Mouse (Mus musculus) forebrain, embryonic 16.5 days (tissue): Measurements from ENCODE around the gene Prrg4. TPM values are rescaled to one million over a fixed set of nuclear protein-coding genes. Genes with fewer than 3 reads are reported as not detected.
"Not testable (repeated sequence)": the region's sequence is repeated elsewhere in the genome, so short reads cannot be mapped to it uniquely, and the experiment has no call there.

Source experiments
- ATAC-seq: fragments of 200-750 bp; cut with Nextera tagmentation; 2 replicates; pipeline ENCODE4 v1.8.0; 2017; ENCODE audit warnings: mild to moderate bottlenecking, moderate library complexity
- H3K27ac ChIP-seq: fragments of 300-500 bp; sonication (generic); 2 replicates; pipeline ENCODE4 v1.5.1; 2014; ENCODE audit warnings: low read length, control low read depth
- H3K27me3 ChIP-seq: fragments of 300-500 bp; sonication (generic); replicated peaks from 2 replicates; pipeline ENCODE4 v1.6.1; 2014; ENCODE audit warnings: low read length; ENCODE audit not compliant: control insufficient read depth, insufficient read depth
- H3K36me3 ChIP-seq: fragments of 300-500 bp; sonication (generic); 2 replicates; pipeline ENCODE4 v1.6.1; 2014; ENCODE audit not compliant: control insufficient read depth, insufficient read depth
- H3K4me1 ChIP-seq: fragments of 300-500 bp; sonication (generic); replicated peaks from 2 replicates; pipeline ENCODE4 v1.6.1; 2014; ENCODE audit warnings: low read length; ENCODE audit not compliant: control insufficient read depth, insufficient read depth
- H3K4me2 ChIP-seq: fragments of 300-500 bp; sonication (generic); 2 replicates; pipeline ENCODE4 v1.6.1; 2014; ENCODE audit warnings: mild to moderate bottlenecking, low read length, control low read depth
- H3K4me3 ChIP-seq: fragments of 300-500 bp; sonication (generic); replicated peaks from 2 replicates; pipeline ENCODE4 v1.5.1; 2014; ENCODE audit warnings: mild to moderate bottlenecking, low read length, control low read depth
- H3K9ac ChIP-seq: fragments of 300-500 bp; sonication (generic); replicated peaks from 2 replicates; pipeline ENCODE4 v1.6.1; 2014; ENCODE audit warnings: low read depth, low read length, control low read depth
- H3K9me3 ChIP-seq: fragments of 300-500 bp; sonication (generic); 2 replicates; pipeline ENCODE4 v1.6.1; 2016; ENCODE audit warnings: low read length; ENCODE audit not compliant: control insufficient read depth
- WGBS: fragments of 180-500 bp; shearing (Covaris S2); extraction: QIAGEN DNeasy Blood & Tissue Kit; methylation state at CpG from one replicate; pipeline ENCODE4 v1.1.7; 2014; 5-methylcytosine and 5-hydroxymethylcytosine counted together
- polyA plus RNA-seq: library from polyadenylated mRNA; unstranded; fragments of >200 nt; fragmentation: Nextera tagmentation; extraction: Ambion mirVana; gene quantifications from 2 replicates; pipeline ENCODE4 v1.2.1, GENCODE M21; 2015

Gene Prrg4
- 0.38 and 0.43 TPM in 2 replicates for polyA plus RNA-seq

DNA sequence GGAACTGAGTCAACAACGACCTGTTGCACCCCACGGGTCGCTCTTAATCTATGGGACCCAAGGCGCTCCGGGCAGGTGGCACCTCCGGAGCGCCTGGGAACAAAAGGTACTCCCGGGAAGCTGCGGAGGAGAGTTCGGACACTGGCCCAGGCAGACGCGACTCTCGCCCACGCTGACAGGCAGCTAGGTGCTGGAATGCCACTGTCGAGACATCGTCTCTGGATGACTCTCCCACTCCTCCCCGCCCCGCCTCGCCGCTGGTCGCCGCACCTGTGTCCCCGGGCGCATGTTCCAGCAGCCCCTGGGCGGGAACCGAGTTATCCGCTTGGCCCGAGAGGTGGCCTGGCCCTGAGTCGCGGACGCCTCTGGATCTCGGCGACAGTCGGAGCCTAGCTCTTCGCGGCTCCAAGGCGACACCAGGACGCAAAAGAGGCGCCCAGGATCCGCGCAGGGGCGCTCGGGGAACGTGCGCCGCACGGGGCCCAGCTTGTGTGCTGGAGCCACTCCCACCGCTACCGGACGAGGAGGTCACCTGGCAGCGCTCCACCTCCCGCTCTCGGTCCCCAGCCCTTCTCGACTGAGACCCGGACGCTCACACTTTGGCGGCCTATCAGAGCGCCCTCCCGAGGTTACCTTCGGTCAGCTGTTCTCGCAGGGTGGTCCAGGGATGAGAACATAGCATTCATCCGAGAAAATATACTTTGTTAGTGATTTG lies at the start of gene Prrg4:
Gene Prrg4 (minus strand): TSS at position 601 of the 715 bp plus-strand sequence.
- peak within 1 kb of the TSS; percentile 99 for H3K4me2 ChIP-seq
- no peaks in the 10 kb centered on the region for H3K36me3 ChIP-seq
- ATAC-seq: peak; percentile 65
- H3K4me1 ChIP-seq: peaks cover 13% of the 10 kb centered on the region
- H3K9ac ChIP-seq: peak within 1 kb of the TSS; percentile 60
- peaks cover 7% of the 10 kb centered on the region for H3K27me3 ChIP-seq
- no peaks in the 10 kb centered on the region for H3K9me3 ChIP-seq
- 0% methylated on average over 62 of the region's 62 CpGs for WGBS
- no peak within 1 kb of the TSS for H3K27ac ChIP-seq
- peak within 1 kb of the TSS; percentile 58 for H3K4me3 ChIP-seq

- Histone ChIP-seq H3K4me3 (no peak overlapping the region), H3K9me3 (no peaks in the 10 kb centered on the region), H3K4me2 (no peak overlapping the region), H3K27me3 (no peaks in the 10 kb centered on the region), H3K27ac (no peak overlapping the region), H3K9ac (no peak overlapping the region), H3K36me3 (no peaks in the 10 kb centered on the region), H3K4me1 (no peaks in the 10 kb centered on the region)
- WGBS: 23% methylated on average over 10 of the region's 10 CpGs
- peak; percentile 84 for ATAC-seq
These were observed 38.3 kb upstream of the Prrg4 start for GRCm38 (mm10) chr2:104887882-104888566.

DNA sequence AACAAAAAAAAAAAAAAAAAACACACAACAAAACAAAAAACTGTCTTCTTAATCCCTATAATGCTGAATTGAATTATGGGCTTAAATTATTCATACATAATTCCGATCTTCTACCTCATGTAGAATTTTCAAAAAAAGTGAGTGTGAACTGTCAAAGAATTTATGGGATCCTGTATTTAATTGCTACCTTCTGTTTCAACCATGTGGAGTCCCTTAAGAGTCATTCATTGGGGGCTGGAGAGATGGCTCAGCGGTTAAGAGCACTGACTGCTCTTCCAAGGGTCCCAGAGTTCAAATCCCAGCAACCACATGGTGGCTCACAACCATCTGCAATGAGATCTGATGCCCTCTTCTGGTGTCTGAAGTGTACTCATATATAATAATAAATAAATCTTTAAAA lies 37.7 kb upstream of the Prrg4 start:
- H3K27ac ChIP-seq, H3K4me3 ChIP-seq, H3K9me3 ChIP-seq, H3K36me3 ChIP-seq, H3K27me3 ChIP-seq, H3K4me2 ChIP-seq, H3K9ac ChIP-seq, H3K4me1 ChIP-seq, ATAC-seq: not testable (repeated sequence)
- 70% methylated on average over 2 of the region's 2 CpGs for WGBS

GRCm38 (mm10) chr2:104886109-104886508 lies 36.4 kb upstream of the Prrg4 start:
- no peak overlapping the region for H3K4me2 ChIP-seq
- ATAC-seq: no peak
- H3K9me3 ChIP-seq: no peaks in the 10 kb centered on the region
- no peaks in the 10 kb centered on the region for H3K27me3 ChIP-seq
- no peak overlapping the region for H3K9ac ChIP-seq
- no peaks in the 10 kb centered on the region for H3K36me3 ChIP-seq
- H3K4me3 ChIP-seq: no peak overlapping the region
- H3K4me1 ChIP-seq: no peaks in the 10 kb centered on the region
- H3K27ac ChIP-seq: no peak overlapping the region
- 91% methylated on average over 18 of the region's 18 CpGs for WGBS

DNA sequence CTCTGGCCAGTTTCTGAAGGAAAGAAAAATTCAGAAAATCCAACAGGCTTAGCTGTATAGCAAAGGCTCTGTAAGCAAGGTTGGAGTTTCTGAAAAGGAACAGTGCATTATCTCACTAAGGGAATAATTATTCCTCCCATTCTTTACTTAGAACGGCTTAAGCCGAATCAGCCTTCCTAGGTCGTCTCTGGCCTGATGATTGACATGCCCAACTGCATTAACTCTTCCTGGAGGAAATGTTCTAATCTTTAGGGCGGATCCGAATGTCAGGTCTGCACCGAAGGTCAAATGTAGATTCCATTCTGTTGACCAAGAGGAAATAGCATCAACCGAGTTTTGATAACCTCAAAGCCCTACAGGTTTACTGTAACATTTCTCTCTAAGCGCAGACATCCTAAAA lies 29.1 kb upstream of the Prrg4 start:
- no peak overlapping the region for H3K4me2 ChIP-seq
- H3K36me3 ChIP-seq: no peaks in the 10 kb centered on the region
- no peak overlapping the region for H3K27ac ChIP-seq
- no peak overlapping the region for H3K9ac ChIP-seq
- no peaks in the 10 kb centered on the region for H3K27me3 ChIP-seq
- 84% methylated on average over 8 of the region's 8 CpGs for WGBS
- H3K9me3 ChIP-seq: no peaks in the 10 kb centered on the region
- no peaks in the 10 kb centered on the region for H3K4me1 ChIP-seq
- no peak for ATAC-seq
- H3K4me3 ChIP-seq: no peak overlapping the region

- no peaks in the 10 kb centered on the region for H3K9me3 ChIP-seq
- no peak overlapping the region for H3K9ac ChIP-seq
- no peak overlapping the region for H3K4me3 ChIP-seq
- 83% methylated on average over 3 of the region's 3 CpGs for WGBS
- no peak overlapping the region for H3K27ac ChIP-seq
- H3K27me3 ChIP-seq: no peaks in the 10 kb centered on the region
- no peaks in the 10 kb centered on the region for H3K36me3 ChIP-seq
- no peak for ATAC-seq
- no peaks in the 10 kb centered on the region for H3K4me1 ChIP-seq
- H3K4me2 ChIP-seq: no peak overlapping the region
These were observed 19.4 kb upstream of the Prrg4 start for GRCm38 (mm10) chr2:104869101-104869500.

DNA sequence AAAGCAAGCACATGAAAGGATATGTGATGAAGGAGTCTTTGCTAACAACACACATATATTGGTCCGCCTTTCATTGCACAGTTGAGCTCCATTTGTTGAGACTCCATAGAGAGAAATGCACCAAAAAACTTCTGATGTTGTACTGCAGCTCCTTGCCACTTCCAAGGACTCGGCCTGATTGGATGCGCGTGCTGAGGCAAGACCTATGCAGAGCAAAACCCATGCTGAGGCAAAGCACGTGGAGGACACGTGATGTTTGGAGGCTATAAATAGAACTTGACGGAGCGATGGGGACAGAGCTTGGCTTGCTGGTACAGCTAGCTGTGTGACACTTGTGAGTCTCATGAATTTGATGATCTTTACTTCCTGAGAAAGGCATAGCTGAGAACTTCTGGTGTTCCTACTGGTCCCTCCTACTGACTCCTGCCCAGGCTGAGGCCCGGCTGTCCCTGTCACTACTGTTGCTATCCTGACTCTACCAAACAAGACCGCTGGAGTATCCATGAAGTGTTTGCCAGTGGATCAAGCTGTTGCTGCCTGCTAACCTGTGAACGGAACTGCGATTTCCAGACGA lies 17.7 kb upstream of the Prrg4 start, which contains the start of gene Ccdc73:
Gene Ccdc73 (plus strand): TSS at position 524 of the 574 bp plus-strand sequence.
- Histone ChIP-seq H3K4me3 (no peak within 1 kb of the TSS), H3K27me3 (no peaks in the 10 kb centered on the region), H3K4me1 (no peaks in the 10 kb centered on the region), H3K27ac (no peak within 1 kb of the TSS), H3K9me3 (no peaks in the 10 kb centered on the region), H3K36me3 (no peaks in the 10 kb centered on the region), H3K4me2 (no peak within 1 kb of the TSS), H3K9ac (no peak within 1 kb of the TSS)
- ATAC-seq: no peak
- 95% methylated on average over 13 of the region's 13 CpGs for WGBS

DNA sequence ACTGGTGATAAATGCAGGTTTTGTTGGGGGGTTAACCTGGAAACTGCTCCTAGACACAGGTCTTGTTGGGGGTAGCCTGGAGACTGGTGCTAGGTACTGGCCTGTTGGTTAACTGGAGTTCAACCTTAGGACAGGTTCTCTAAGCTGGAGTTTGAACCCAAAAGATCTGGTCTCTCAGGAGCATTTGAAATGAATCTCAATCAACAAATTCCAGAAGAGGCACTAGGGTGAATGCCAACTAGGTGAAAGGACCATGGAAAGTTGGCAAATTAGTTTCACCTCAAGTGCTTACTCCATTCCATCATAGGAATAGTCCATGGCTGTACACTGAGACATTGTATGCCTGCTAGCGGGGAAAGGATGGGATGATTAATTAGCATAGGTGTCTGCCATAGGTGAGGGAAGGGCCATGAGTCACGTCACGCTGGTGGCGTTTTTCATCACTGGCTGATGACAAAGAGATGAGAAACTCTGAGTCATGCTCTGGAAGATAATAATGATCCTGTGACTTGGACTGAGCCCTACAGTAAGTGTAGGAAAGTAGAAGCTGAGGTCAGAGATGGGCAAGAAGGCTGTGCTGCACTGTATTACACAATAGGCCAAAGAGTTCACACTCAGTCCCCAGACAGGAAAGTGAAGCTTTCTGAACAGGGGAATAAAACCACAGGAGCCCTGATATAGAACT lies 14.6 kb upstream of the Prrg4 start:
- no peak overlapping the region for H3K9ac ChIP-seq
- H3K4me2 ChIP-seq: no peak overlapping the region
- H3K4me1 ChIP-seq: no peaks in the 10 kb centered on the region
- no peak overlapping the region for H3K4me3 ChIP-seq
- H3K27me3 ChIP-seq: no peaks in the 10 kb centered on the region
- no peak for ATAC-seq
- H3K27ac ChIP-seq: no peak overlapping the region
- 95% methylated on average over 4 of the region's 4 CpGs for WGBS
- no peaks in the 10 kb centered on the region for H3K36me3 ChIP-seq
- no peaks in the 10 kb centered on the region for H3K9me3 ChIP-seq

- Histone ChIP-seq H3K36me3 (no peaks in the 10 kb centered on the region), H3K27me3 (no peaks in the 10 kb centered on the region), H3K27ac (no peak overlapping the region), H3K9me3 (no peaks in the 10 kb centered on the region), H3K4me1 (no peaks in the 10 kb centered on the region), H3K4me3 (no peak overlapping the region), H3K9ac (no peak overlapping the region), H3K4me2 (no peak overlapping the region)
- 77% methylated on average over 10 of the region's 10 CpGs for WGBS
- ATAC-seq: no peak
These were observed 10.8 kb upstream of the Prrg4 start for GRCm38 (mm10) chr2:104860426-104860825.
